Mouse (Mus musculus) myocyte (in vitro differentiated cells): Measurements from ENCODE around the gene Ryr1. TPM values are rescaled to one million over a fixed set of nuclear protein-coding genes. Genes with fewer than 3 reads are reported as not detected.

Source experiments
- H3K27me3 ChIP-seq: one replicate; pipeline ENCODE4 v1.6.1; 2011; ENCODE audit not compliant: control insufficient read depth, insufficient read depth, insufficient read length
- H3K36me3 ChIP-seq: one replicate; pipeline ENCODE4 v1.6.1; 2011; ENCODE audit not compliant: control insufficient read depth, insufficient read depth
- H3K4me2 ChIP-seq: one replicate; pipeline ENCODE4 v1.6.1; 2011; ENCODE audit warnings: low read depth, control low read depth
- H3K4me3 ChIP-seq: one replicate; pipeline ENCODE4 v1.5.1; 2011; ENCODE audit warnings: mild to moderate bottlenecking, control low read depth, moderate library complexity
- H3K79me2 ChIP-seq: one replicate; pipeline ENCODE4 v1.6.1; 2011; ENCODE audit not compliant: control insufficient read depth, insufficient read depth
- H3ac ChIP-seq: one replicate; pipeline ENCODE4 v1.6.1; 2011; ENCODE audit not compliant: control insufficient read depth, insufficient read length
- CEBPB ChIP-seq: IDR thresholded peaks from 2 replicates; pipeline ENCODE4 v1.6.1; 2011; ENCODE audit warnings: mild to moderate bottlenecking, moderate library complexity; ENCODE audit not compliant: poor library complexity, insufficient read depth, severe bottlenecking
- E2F4 ChIP-seq: IDR thresholded peaks from one replicate; pipeline ENCODE4 v1.6.1; 2011; ENCODE audit warnings: mild to moderate bottlenecking, control low read depth, moderate library complexity; ENCODE audit not compliant: insufficient read depth
- MAX ChIP-seq: IDR thresholded peaks from one replicate; pipeline ENCODE4 v1.6.1; 2011; ENCODE audit warnings: low read depth, mild to moderate bottlenecking, control low read depth
- MYOD1 ChIP-seq, 3 experiments: IDR thresholded peaks; one replicate each; pipeline ENCODE4 v1.6.1; 2011; ENCODE audit warnings: control low read depth in 2 of 3, low read depth in 2 of 3, mild to moderate bottlenecking in 2 of 3, moderate library complexity in 1 of 3; ENCODE audit not compliant: insufficient read length in 2 of 3, control insufficient read depth in 1 of 3
- MYOG ChIP-seq, 3 experiments: IDR thresholded peaks; one replicate each; pipeline ENCODE4 v1.6.1; 2011; ENCODE audit warnings: control low read depth in 2 of 3, low read depth in 2 of 3, mild to moderate bottlenecking in 2 of 3; ENCODE audit not compliant: insufficient read length in 2 of 3, control insufficient read depth in 1 of 3, insufficient read depth in 1 of 3
- POLR2A ChIP-seq: IDR thresholded peaks from one replicate; pipeline ENCODE4 v1.6.1; 2011; ENCODE audit warnings: low read depth, mild to moderate bottlenecking, control low read depth, moderate library complexity; ENCODE audit not compliant: insufficient read length
- POLR2AphosphoS2 ChIP-seq: IDR thresholded peaks from one replicate; pipeline ENCODE4 v1.6.1; 2011; ENCODE audit warnings: low read depth, control low read depth; ENCODE audit not compliant: insufficient read length
- REST ChIP-seq: IDR thresholded peaks from one replicate; pipeline ENCODE4 v1.6.1; 2011; ENCODE audit warnings: mild to moderate bottlenecking, control low read depth, moderate library complexity; ENCODE audit not compliant: insufficient read depth, insufficient read length
- SRF ChIP-seq: IDR thresholded peaks from one replicate; pipeline ENCODE4 v1.6.1; 2011; ENCODE audit warnings: low read depth; ENCODE audit not compliant: control insufficient read depth, insufficient read length
- TCF12 ChIP-seq: IDR thresholded peaks from one replicate; pipeline ENCODE4 v1.6.1; 2011; ENCODE audit warnings: mild to moderate bottlenecking, control low read depth; ENCODE audit not compliant: poor library complexity, insufficient read depth, severe bottlenecking
- TCF3 ChIP-seq: IDR thresholded peaks from one replicate; pipeline ENCODE4 v1.6.1; 2011; ENCODE audit warnings: low read depth, control low read depth; ENCODE audit not compliant: insufficient read length
- USF1 ChIP-seq: IDR thresholded peaks from one replicate; pipeline ENCODE4 v1.6.1; 2011; ENCODE audit warnings: low read depth, mild to moderate bottlenecking, control low read depth, moderate library complexity
- polyA plus RNA-seq: library from polyadenylated mRNA; unstranded; fragments of >200 nt; fragmentation: generic; extraction: Trizol; gene quantifications from one replicate; pipeline ENCODE4 v1.2.1, GENCODE M21; 2012; ENCODE audit warnings: missing spikeins

The Ryr1 gene
- polyA plus RNA-seq, 1 experiment, result 73.1 TPM

GRCm38 (mm10) chr7:28966751-28967505, 158.1 kb downstream of the Ryr1 start:
- H3K79me2 ChIP-seq, result peaks cover 1% of the 10 kb centered on the region
- no peak overlapping the region for H3K4me3 ChIP-seq
- H3K27me3 ChIP-seq, result no peaks in the 10 kb centered on the region
- H3K4me2 ChIP-seq, result no peak overlapping the region
- no peaks in the 10 kb centered on the region for H3K36me3 ChIP-seq
- TF ChIP-seq TCF12 (no peak), MAX (no peak), MYOD1 (IDR thresholded peaks at IDR 0.05; ENCODE audit: control insufficient read depth in 1 of 3, insufficient read length in 2 of 3, low read depth in 2 of 3) (peak in 1 of 3 experiments; percentile 22), MYOG (IDR thresholded peaks at IDR 0.05; ENCODE audit: control insufficient read depth in 1 of 3, insufficient read depth in 1 of 3, insufficient read length in 2 of 3, low read depth in 2 of 3) (peak in 1 of 3 experiments; percentile 37)
- H3ac ChIP-seq, result no peak overlapping the region

- Histone ChIP-seq H3ac (no peak overlapping the region), H3K4me3 (no peak overlapping the region), H3K36me3 (no peaks in the 10 kb centered on the region), H3K79me2 (peaks cover 8% of the 10 kb centered on the region), H3K27me3 (no peaks in the 10 kb centered on the region), H3K4me2 (no peak overlapping the region)
- no peak for TF ChIP-seq SRF
Observed at GRCm38 (mm10) chr7:28966181-28966580, 158.8 kb downstream of the Ryr1 start.

GRCm38 (mm10) chr7:28965346-28965840, 159.6 kb downstream of the Ryr1 start:
- Histone ChIP-seq H3ac (no peak overlapping the region), H3K79me2 (peaks cover 16% of the 10 kb centered on the region)

GRCm38 (mm10) chr7:28963399-28963923, 161.5 kb downstream of the Ryr1 start:
- Histone ChIP-seq H3K79me2 (peaks cover 36% of the 10 kb centered on the region), H3K4me2 (no peak overlapping the region), H3K27me3 (no peaks in the 10 kb centered on the region), H3K36me3 (no peaks in the 10 kb centered on the region), H3K4me3 (no peak overlapping the region), H3ac (no peak overlapping the region)
- TF ChIP-seq MYOD1 (IDR thresholded peaks at IDR 0.05; ENCODE audit: control insufficient read depth in 1 of 3, insufficient read length in 2 of 3, low read depth in 2 of 3), result no peak
- TF ChIP-seq TCF3, result no peak
- no peak for TF ChIP-seq SRF
- TF ChIP-seq CEBPB, result no peak
- TF ChIP-seq REST, result no peak
- no peak for TF ChIP-seq E2F4
- TF ChIP-seq POLR2A, result no peak
- TF ChIP-seq MAX, result no peak
- no peak for TF ChIP-seq MYOG (IDR thresholded peaks at IDR 0.05; ENCODE audit: control insufficient read depth in 1 of 3, insufficient read depth in 1 of 3, insufficient read length in 2 of 3, low read depth in 2 of 3)
- TF ChIP-seq TCF12, result no peak
- TF ChIP-seq USF1, result no peak
- no peak for TF ChIP-seq POLR2AphosphoS2

More at GRCm38 (mm10) chr7:28965346-28965840, 159.6 kb downstream of the Ryr1 start:
- Histone ChIP-seq H3K4me2 (no peak overlapping the region), H3K4me3 (no peak overlapping the region), H3K36me3 (no peaks in the 10 kb centered on the region), H3K27me3 (no peaks in the 10 kb centered on the region)
- no peak for TF ChIP-seq E2F4
- no peak for TF ChIP-seq MYOG (IDR thresholded peaks at IDR 0.05; ENCODE audit: control insufficient read depth in 1 of 3, insufficient read depth in 1 of 3, insufficient read length in 2 of 3, low read depth in 2 of 3)
- TF ChIP-seq USF1, result no peak
- TF ChIP-seq CEBPB, result no peak

GRCm38 (mm10) chr7:28961927-28962670, 162.9 kb downstream of the Ryr1 start, which contains the start of gene Actn4:
Actn4 (minus strand) TSS chr7:28962340.
- TF ChIP-seq CEBPB, result no peak
- peak; percentile 43 for TF ChIP-seq REST
- peak; percentile 99 for TF ChIP-seq POLR2A
- TF ChIP-seq TCF3, result no peak
- no peak for TF ChIP-seq SRF
- TF ChIP-seq MYOG (IDR thresholded peaks at IDR 0.05; ENCODE audit: control insufficient read depth in 1 of 3, insufficient read depth in 1 of 3, insufficient read length in 2 of 3, low read depth in 2 of 3), result peak in 2 of 3 experiments; percentile 32 to 68
- no peak for TF ChIP-seq TCF12
- TF ChIP-seq E2F4, result peak; percentile 26
- peak in 2 of 3 experiments; percentile 30 to 45 for TF ChIP-seq MYOD1 (IDR thresholded peaks at IDR 0.05; ENCODE audit: control insufficient read depth in 1 of 3, insufficient read length in 2 of 3, low read depth in 2 of 3)
- peak; percentile 99 for TF ChIP-seq POLR2AphosphoS2
- Histone ChIP-seq H3K79me2 (peaks cover 49% of the 10 kb centered on the region), H3K36me3 (no peaks in the 10 kb centered on the region), H3K27me3 (no peaks in the 10 kb centered on the region), H3K4me2 (peak within 1 kb of the TSS; percentile 83), H3K4me3 (peak within 1 kb of the TSS; percentile 56), H3ac (peak within 1 kb of the TSS; percentile 92)
